Mouse (Mus musculus) lung, adult 2 months (tissue): ENCODE data around the gene Peak1. TPM values are rescaled to one million over a fixed set of nuclear protein-coding genes. Genes with fewer than 3 reads are reported as not detected.

Source experiments
- DNase-seq: peaks from one replicate; pipeline ENCODE4 v3.0.0; 2022
- H3K4me1 ChIP-seq: fragments of 200-500 bp; 2 replicates; pipeline ENCODE4 v1.6.1; 2011; ENCODE audit warnings: low read length; ENCODE audit not compliant: control insufficient read depth, insufficient read depth
- H3K4me3 ChIP-seq: fragments of 200-500 bp; replicated peaks from 2 replicates; pipeline ENCODE3; 2011; ENCODE audit warnings: low read depth, mild to moderate bottlenecking, control low read depth, low read length; ENCODE audit errors: extremely low read depth
- CTCF ChIP-seq: fragments of 200-500 bp; IDR thresholded peaks from 2 replicates; pipeline ENCODE4 v1.5.1; 2011; ENCODE audit warnings: mild to moderate bottlenecking, low read length, control low read depth; ENCODE audit not compliant: insufficient read depth
- POLR2A ChIP-seq: fragments of 200-500 bp; IDR thresholded peaks from 2 replicates; pipeline ENCODE4 v1.6.1; 2011; ENCODE audit warnings: low read depth, mild to moderate bottlenecking, control low read depth, low read length, borderline replicate concordance; ENCODE audit errors: extremely low read depth
- WGBS: fragments of 180-500 bp; shearing (Covaris S2); methylation state at CpG from one replicate; pipeline ENCODE4 v1.1.7; 2018; 5-methylcytosine and 5-hydroxymethylcytosine counted together
- polyA plus RNA-seq: library from polyadenylated mRNA; depleted of rRNA; stranded (reverse); fragments of >200 nt; gene quantifications from 2 replicates; pipeline ENCODE4 v1.2.3, GENCODE M21; 2012; rRNA removed

Peak1 gene
- polyA plus RNA-seq: 16.3 and 22.4 TPM in 2 replicates

- DNase-seq: peak; percentile 100
- peak within 1 kb of the TSS; percentile 100 for H3K4me3 ChIP-seq
- WGBS: under 1% methylated on average over 59 of the region's 59 CpGs
- peak; percentile 78 for TF ChIP-seq POLR2A
- no peak for TF ChIP-seq CTCF
- peaks cover 12% of the 10 kb centered on the region for H3K4me1 ChIP-seq
These were observed at the start of gene Peak1, which contains the start of gene Hmg20a for GRCm38 (mm10) chr9:56417948-56418737. Peak1 (minus strand) TSS chr9:56418067. Hmg20a (plus strand) TSS chr9:56418609.

DNA sequence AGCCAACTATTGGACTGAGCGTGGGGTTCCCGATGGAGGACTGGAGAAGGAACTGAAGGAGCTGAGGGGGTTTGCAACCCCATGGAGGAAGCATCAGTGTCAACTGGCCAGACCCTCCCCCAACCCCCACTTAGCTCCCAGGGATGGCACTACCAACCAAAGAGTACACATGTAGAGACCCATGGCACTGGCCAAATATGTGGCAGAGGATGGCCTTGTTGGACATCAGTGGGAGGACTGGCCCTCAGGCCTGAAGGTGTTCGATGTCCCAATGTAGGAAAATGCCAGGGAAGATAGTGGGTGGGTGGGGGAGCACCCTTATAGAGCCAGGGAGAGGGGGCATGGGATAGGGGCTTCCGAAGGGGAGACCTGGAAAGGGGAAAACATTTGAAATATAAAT is 48.4 kb upstream of the Peak1 start:
- H3K4me3 ChIP-seq: no peak overlapping the region
- H3K4me1 ChIP-seq: peaks cover 40% of the 10 kb centered on the region
- no peak for TF ChIP-seq POLR2A
- TF ChIP-seq CTCF: no peak
- no peak for DNase-seq
- WGBS: 81% methylated on average over 4 of the region's 4 CpGs

DNA sequence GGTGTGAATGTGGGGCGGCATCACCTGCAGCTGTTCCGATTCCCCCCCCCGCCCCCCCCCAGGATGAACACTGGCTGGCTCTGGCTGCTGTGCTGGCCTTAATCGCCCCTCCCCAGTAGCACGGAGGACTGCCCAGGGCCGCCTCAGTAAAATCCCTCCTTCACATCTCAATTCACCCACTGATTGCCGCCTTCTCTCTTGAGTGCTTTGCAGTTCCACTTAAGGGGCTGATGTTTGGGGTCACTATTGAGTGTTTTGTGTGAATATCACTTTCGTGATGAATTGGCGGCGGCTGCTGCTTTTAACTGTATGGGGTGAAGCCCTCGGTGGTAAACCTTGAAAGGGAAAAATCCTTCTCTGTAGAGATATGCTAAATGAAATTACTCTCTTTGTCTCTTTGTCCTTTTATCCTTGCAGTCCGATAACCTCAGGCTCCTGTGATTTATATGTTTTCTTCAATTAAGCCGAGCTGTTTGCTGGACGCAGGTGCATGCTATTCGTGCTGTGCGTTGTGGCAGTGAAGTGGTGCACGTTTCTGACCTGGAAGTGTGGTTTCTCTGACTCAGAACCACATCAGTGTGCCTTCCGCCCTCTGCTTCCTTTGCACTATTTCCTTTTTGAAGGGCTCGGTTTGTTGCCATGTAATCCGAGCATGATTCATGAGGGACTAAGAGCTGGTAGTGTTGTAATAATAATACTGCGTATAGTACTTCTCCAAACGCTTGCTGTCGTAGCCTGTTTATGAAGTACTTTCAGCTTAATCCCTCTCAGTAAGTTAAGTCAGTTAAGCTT is 47.2 kb upstream of the Peak1 start:
- TF ChIP-seq POLR2A: no peak
- TF ChIP-seq CTCF: no peak
- Histone ChIP-seq H3K4me3 (peak overlapping the region; percentile 52), H3K4me1 (peaks cover 35% of the 10 kb centered on the region)
- DNase-seq: no peak
- 9% methylated on average over 23 of the region's 23 CpGs for WGBS

- no peak overlapping the region for H3K4me3 ChIP-seq
- TF ChIP-seq CTCF (no peak), POLR2A (no peak)
- WGBS: 16% methylated on average over 4 of the region's 4 CpGs
- H3K4me1 ChIP-seq: peaks cover 29% of the 10 kb centered on the region
- DNase-seq: no peak
These were observed 46.0 kb upstream of the Peak1 start for GRCm38 (mm10) chr9:56463686-56464515.

- Histone ChIP-seq H3K4me1 (peaks cover 32% of the 10 kb centered on the region), H3K4me3 (no peak overlapping the region)
- TF ChIP-seq POLR2A (no peak), CTCF (no peak)
- no peak for DNase-seq
- WGBS: 60% methylated on average over 2 of the region's 2 CpGs
These were observed 45.2 kb upstream of the Peak1 start for GRCm38 (mm10) chr9:56463046-56463445.

- Histone ChIP-seq H3K4me3 (no peak overlapping the region), H3K4me1 (peaks cover 32% of the 10 kb centered on the region)
- WGBS: 58% methylated on average over 1 of the region's 1 CpGs
- DNase-seq: no peak
- TF ChIP-seq CTCF: no peak
- no peak for TF ChIP-seq POLR2A
These were observed 44.7 kb upstream of the Peak1 start for GRCm38 (mm10) chr9:56462606-56463005.

DNA sequence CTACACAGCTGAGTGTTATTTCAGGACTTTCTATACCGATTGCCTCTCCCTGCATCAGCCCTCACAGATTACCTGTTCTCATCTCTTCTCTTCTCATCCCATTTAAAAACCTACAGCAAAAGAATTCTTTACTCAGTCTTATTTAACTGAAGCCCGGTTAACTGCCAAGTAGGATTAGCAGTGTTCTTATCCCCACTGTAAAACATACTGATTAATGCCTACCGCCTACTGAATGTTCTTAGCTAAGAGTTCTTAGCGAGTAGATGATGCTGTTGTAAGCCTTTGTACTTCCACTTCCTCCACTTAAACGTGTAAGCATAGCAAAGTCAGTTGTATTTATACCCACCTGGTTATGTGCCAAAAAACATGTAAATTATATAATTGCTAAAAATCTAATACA is 43.1 kb upstream of the Peak1 start:
- no peak for DNase-seq
- Histone ChIP-seq H3K4me1 (peaks cover 31% of the 10 kb centered on the region), H3K4me3 (no peak overlapping the region)
- WGBS: 54% methylated on average over 5 of the region's 5 CpGs
- TF ChIP-seq POLR2A (no peak), CTCF (no peak)

DNA sequence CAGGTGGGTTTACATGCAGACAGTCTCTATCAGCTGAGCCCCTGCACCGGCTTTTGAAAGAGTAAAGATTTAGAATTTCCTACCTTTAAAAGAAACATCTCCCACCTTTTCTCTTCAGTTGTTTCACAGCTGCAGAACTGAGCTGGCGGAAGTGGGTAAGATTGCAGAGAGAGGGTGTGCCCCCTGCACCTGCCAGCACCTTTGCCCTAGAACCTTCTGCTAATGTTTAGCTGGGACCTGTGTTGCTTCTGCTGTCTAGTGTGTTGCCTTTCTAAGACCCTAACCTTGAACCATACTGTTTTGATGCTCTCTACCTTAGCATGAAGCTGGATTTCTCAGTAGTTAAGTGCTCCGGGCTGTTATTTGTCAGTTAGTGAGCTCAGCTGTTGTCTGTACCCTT is 38.6 kb upstream of the Peak1 start:
- no peak for DNase-seq
- 89% methylated on average over 3 of the region's 3 CpGs for WGBS
- no peak for TF ChIP-seq POLR2A
- no peak for TF ChIP-seq CTCF
- Histone ChIP-seq H3K4me1 (peaks cover 3% of the 10 kb centered on the region), H3K4me3 (no peak overlapping the region)
